22 mouse cellular contexts compared by ENCODE assay signal in genomic region chr2:16559287-16559686, GRCm38 (mm10).
"Had no signal": no experiment of that assay in that cellular context is flagged by ENCODE, and none has a peak within 500 bp of the region (broad histone marks: within the 10 kb centered on the region; RNA-seq: fewer than 3 reads in every experiment).

No protein-coding gene starts in this region.

- DNase-seq: kidney, adult 11 months; kidney, postnatal 10 days; kidney, postnatal 4 days; left cerebral cortex, postnatal 4 days; liver, postnatal 0 days; lung, embryonic 14.5 days; retina, postnatal 1 day; right cerebral cortex, postnatal 25 days; spleen, adult 18-20 months; thymus, postnatal 25 days had no signal

- H3K27me3 ChIP-seq: intestine, embryonic 15.5 days; kidney, embryonic 15.5 days; limb, embryonic 12.5 days; limb, embryonic 15.5 days; neural tube, embryonic 13.5 days; stomach, embryonic 15.5 days had no signal

- H3K27ac ChIP-seq: intestine, embryonic 15.5 days; kidney, embryonic 15.5 days; limb, embryonic 12.5 days; limb, embryonic 15.5 days; liver, embryonic 14.5 days; macrophage; neural tube, embryonic 13.5 days; stomach, embryonic 15.5 days had no signal

- H3K4me1 ChIP-seq: intestine, embryonic 15.5 days; kidney, embryonic 15.5 days; limb, embryonic 12.5 days; limb, embryonic 15.5 days; neural tube, embryonic 13.5 days; stomach, embryonic 15.5 days had no signal

- H3K36me3 ChIP-seq: intestine, embryonic 15.5 days; kidney, embryonic 15.5 days; limb, embryonic 12.5 days; limb, embryonic 15.5 days; neural tube, embryonic 13.5 days; stomach, embryonic 15.5 days had no signal

- H3K9me3 ChIP-seq: intestine, embryonic 15.5 days; kidney, embryonic 15.5 days; limb, embryonic 12.5 days; limb, embryonic 15.5 days; neural tube, embryonic 13.5 days; stomach, embryonic 15.5 days had no signal

- H3K4me3 ChIP-seq: intestine, embryonic 15.5 days; kidney, embryonic 15.5 days; limb, embryonic 12.5 days; limb, embryonic 15.5 days; myocyte; neural tube, embryonic 13.5 days; stomach, embryonic 15.5 days had no signal

- ATAC-seq: intestine, embryonic 15.5 days; liver, postnatal 0 days; lung, postnatal 0 days had no signal

- H3K4me2 ChIP-seq: intestine, embryonic 15.5 days; kidney, embryonic 15.5 days; limb, embryonic 12.5 days; limb, embryonic 15.5 days; liver, embryonic 11.5 days; lung, embryonic 14.5 days; midbrain, embryonic 11.5 days; neural tube, embryonic 13.5 days; stomach, embryonic 15.5 days had no signal

- H3K9ac ChIP-seq: intestine, embryonic 15.5 days; kidney, embryonic 15.5 days; limb, embryonic 12.5 days; limb, embryonic 15.5 days; liver, embryonic 14.5 days; liver, postnatal 0 days; lung, embryonic 14.5 days; neural tube, embryonic 13.5 days; stomach, embryonic 15.5 days had no signal
